Mouse (Mus musculus) layer of hippocampus, adult 9-10 months (tissue): Measurements from ENCODE around the gene Gpsm2.

Experiments used
- DNase-seq: peaks from one replicate; pipeline ENCODE4 v3.0.0; 2022; ENCODE audit warnings: low spot score

Gene Gpsm2

DNA sequence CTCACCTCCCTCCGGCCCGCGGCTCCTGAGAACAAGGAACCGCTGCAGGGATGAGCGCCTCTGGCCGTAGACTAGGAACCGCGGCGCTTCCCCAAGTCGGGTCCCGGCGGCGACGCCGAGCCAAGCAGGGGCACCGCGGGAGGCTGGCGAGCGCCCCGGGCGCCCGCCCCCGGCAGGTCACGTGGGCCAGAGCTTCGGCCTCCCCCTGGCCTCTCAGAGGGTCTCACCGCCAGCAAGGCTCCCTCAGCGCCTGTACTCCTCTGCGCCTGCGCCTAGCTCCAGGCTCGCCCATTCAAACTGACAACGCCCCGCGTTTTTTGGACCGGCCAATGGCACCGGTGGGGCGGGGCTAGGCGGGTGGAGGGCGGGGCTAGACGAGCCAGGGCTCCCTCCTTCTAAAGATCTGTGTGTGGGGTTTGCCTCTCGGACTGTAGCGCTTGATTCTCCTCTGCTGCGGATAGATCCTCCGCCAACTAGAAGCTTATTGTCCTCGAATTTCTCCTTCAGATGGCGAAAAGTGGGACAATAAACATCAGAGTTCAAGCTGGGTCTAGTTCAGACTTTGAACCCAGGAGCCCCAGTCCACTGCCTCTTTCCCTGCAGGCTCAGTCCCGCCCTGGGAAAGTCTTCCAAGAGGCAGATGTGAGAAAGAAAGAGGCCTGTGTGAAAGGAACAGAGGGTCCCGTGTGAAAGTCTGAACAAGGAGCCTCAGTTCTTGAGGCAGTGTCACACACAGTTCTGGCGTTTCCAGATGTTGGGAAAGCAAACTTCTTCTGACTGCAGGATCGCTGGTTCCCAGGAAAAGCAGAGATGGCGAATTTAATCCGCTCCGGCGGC, at the start of gene Gpsm2:
Gene Gpsm2 (minus strand): TSS at position 274 of the 837 bp plus-strand sequence.
- DNase-seq, result peak; percentile 82

DNA sequence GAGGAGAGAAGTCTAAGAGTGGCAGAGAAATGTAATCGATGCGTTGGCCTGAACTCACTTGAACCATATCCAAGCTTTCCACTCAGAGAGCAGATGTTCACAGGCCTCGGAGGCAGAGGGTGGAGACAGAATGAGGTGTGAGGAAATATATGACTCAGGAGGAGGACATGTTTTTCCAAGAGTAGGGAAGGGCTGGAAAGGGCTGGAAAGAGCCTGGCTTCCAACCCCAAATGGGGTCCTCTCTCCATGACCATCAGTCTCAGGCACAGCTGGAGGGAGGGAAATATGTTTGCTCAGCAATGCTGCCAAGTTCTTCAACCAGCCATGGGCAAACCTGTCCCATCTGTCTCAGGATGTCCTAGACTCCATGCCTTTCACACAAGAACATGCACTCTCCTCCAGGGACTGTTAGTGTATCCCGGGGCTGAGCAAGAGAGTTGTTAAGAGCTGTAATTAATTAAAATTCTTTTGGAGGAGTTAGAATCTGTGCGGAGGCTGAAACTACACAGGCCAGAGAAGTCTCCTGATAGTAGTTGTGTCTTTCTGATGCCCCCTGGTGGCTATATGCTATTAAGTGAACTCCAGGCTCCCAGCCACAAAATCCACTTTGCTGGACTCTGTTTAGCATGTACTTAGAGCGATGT, 48.7 kb upstream of the Gpsm2 start:
- DNase-seq, result peak; percentile 90

DNA sequence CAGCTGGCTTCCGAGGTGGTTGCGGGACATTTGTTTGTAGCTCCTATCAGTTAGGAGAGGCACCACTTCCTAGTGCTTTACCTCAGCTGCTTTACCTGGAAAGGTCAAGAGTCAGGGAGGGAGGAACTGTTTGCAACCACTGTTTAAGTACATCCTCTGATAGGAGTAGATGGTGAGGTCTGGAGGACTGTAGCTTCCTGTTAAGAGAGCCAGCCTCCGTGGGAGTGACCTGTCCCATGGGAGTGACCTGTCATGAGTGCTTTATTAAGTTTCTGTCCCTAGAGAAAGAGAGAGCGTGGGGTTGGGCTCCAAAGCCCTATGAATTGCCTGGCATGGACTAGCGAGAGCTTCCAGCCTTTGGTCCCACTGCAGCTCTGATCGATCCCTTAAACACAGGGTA, 47.4 kb upstream of the Gpsm2 start:
- no peak for DNase-seq

DNA sequence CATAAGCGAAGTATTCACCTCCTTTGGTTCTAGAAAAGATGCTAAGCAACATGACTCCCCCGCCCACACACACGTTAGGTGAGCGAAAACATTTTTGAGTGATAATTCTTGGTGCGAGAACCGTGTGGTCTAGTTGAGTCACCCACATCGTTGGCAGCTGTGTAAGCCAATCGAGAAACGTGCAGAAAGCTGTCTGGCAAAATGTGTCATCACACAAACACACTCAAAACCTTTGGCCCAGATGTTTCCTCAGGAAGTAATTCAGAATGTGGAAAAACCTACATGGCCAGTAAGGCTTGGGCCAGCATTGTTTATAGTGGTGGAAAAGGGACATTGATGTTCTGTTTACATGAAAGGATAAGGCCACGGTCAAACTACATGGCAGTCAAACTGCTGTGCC, 45.3 kb upstream of the Gpsm2 start:
- DNase-seq, result no peak

DNA sequence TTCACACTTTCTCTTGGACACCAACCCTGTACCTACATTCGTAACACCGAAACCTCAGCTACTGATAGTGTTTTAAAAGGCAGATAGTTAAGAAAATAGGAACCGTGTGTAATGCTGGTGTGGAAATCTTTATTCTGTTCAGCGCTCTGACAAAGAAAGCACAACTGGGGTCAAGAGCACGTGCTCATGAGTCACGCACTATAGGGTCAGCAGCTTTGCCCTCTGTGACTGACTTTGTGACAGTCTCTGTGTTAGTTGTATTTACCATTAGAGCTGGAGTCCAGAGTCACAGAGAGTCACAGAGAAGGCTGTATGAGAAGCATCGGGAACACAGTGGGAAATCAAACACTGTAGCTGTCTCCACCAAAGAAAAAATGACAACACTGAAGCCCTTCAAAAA, 44.8 kb upstream of the Gpsm2 start:
- DNase-seq, result no peak

DNA sequence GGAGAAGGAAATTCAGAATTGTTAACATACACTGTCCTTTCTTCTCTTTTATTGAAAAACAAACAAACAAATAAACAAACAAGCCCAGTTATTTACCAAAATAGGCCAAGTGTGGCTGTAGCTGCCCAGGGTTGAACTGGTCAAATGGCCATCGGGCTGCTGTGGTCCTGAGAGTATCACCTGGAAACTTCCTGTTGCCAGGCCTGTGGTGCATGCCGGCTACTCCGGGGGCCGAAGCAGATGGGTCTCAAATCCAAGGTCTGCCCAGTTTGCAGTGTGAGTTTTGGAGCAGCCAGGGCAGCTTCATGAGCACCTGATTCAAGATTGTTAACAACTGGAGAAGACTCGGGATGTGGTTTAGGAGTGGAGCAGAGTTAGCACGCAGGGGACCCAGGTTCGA, 43.4 kb upstream of the Gpsm2 start:
- DNase-seq, result no peak

DNA sequence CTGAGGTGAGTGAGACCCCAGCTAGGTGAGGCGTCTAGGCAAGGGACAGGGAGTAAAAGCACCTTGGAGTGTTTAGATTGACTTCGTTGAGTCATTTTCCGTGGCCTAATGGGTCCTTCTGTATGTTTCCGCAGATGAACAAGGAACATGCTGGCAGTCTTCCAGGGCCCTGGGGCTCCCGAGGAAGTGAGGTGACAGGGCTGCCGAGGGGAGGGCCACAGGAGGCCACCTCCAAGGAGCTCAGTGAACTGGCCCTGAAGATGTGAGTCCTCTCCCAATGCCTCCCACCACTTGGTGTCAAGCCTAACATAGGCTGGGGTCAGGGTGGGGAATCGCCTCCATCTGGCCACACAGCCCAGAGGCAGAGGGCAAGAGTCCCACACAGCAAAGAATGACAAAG, 42.9 kb upstream of the Gpsm2 start:
- DNase-seq, result no peak

DNA sequence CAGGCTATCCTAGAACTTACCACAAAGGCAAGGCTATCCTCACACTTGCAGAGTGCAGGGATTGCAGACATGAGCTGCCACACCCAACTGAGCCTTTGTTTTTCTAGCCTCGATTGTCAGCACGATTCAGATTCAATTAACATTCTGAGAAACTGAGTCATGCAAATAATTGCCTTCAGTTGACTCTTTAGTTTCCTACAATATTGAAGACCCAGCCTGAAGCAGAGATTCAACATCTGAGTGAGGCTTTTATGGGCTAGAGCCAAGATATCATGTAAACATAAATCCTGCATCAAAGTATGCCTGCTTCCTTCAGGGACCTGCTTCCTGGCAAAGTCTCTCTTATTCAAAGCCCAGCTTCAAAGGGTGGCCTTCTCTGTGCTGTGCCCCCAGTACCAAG, 41.6 kb upstream of the Gpsm2 start:
- DNase-seq, result no peak

DNA sequence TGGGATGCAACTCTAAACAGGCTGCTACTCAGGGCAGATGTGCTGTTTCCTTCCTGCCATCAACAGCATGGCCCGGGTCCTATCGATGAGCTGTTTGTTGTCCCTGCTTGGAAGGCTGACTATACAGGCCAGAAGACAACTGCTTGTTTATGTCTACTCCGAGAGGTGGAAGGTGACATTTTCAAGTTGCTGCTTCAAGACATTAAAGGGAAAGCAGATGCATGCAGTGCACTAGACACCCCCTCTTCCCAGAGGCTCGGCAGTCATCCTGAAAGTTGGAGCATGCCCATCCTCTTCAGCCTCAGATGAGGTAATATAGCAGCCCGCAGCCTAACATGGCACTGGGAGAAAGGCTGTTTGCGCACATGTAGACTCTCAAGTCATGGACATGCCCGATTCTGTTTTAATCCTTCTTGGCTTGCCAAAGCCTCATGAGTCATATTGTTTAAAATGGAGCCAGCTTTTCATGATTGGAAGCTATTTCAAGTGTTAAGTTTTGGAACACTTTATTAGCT, 40.5 kb upstream of the Gpsm2 start:
- DNase-seq, result peak; percentile 41

DNA sequence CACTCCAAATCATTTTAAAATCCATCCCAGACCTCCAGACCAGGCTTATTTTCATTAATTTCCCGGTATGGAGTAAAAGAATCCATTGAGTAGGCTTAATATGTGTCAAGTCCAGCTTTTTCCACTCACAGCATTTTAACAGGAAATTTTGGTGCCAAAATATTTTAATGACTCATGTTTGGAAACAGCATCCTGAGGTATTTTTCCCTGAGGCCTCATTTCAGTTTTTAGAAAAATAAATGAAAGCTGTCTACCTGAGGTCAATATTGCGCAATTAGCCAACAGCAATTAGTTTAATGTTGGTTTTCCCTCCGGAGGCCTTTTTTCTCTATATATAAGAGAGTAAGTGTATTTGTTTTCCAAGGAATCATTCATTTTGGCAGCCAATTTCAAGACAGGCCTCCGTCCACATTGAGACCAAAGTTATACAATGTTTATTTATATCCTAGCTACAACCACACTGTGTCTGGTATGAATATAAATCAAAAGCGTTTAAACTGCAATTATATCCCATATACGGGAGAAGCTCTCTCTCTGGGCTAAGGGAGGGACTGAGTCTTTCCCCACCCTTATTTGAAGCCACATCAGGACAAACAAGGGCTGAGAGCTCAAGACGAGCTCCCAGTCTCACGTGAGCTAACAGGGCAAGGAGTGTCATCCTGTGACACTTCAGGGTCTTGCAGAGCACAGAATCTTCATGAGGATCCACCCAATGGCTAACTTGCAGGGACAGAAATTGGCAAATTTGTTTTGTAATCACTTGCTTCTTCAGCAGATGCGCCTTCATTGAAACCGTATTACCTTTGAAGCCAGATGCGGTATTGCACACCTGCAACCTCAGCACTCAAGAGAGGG, 37.7 kb upstream of the Gpsm2 start:
- DNase-seq, result no peak

DNA sequence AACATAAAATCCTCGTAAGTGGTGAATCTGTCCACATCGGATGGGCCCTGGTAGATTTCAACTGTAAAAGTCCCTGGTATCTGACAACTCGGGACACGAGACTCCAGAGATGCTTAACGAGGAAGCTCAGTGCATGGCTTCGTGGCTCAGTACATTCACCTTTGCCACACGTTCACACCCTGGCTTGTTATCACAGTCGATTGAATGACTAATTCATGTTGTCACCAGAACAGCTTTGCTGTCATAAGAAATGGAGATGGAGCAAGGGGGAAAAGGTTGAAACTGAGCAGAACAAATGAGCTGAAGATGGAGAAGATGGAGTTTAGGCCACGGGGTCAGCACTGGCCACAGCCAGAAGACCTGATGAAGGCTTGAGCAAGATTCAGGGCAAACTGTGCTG, 35.5 kb upstream of the Gpsm2 start:
- no peak for DNase-seq

DNA sequence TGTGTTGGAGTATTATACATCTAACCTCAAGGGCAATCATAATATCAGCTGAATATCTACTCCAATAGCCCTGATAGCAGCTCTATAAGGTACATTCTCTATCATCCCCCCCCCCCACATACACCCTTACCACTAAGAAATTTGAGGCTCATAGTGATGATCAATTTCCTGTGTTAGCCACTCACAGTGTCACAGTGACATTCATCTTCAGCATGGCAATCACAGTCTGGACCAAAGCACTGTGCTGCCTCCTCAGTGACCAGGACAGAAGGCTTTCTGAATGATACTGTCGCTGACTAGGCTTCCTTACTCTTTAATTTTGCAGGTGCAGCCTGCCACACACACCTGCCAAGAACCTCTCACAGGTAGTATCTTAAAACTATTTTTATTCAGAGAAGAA, 34.0 kb upstream of the Gpsm2 start:
- no peak for DNase-seq

DNA sequence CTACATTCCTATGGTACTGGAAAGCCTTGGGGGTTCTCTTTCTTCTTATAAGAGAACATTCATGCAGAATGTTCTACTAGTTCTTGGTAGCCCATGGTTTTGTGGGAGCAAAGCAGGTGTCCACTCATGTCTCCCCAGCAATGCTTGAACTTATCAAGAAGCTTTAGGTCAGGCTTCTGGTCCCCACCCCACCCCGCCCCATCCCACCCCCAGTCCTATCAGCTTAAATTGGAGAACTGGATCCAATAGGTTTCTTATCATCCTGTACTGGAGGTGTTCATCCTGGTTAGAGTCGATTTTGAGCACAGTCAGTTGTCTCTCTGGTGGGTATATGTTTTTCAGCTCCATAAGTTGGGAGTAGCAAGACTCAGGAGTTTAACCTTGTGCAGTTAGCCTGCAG, 33.4 kb upstream of the Gpsm2 start:
- no peak for DNase-seq

DNA sequence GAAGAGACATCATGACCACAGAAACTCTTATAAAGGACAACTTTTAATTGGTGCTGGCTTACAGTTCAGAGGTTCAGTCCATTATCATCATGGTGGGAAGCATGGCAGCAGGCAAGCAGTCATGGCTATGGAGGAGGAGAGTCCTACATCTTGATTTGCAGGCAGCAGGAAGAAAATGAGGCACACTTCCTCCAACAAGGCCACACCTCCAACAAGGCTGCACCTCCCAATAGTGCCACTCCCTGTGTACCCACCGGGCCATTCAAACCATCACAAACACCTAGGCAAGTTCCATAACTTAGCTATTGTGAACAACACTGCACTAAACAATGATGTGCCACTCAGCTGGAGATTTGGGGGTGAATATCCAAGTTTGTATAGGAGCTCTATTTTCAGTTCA, 32.4 kb upstream of the Gpsm2 start:
- DNase-seq, result no peak

DNA sequence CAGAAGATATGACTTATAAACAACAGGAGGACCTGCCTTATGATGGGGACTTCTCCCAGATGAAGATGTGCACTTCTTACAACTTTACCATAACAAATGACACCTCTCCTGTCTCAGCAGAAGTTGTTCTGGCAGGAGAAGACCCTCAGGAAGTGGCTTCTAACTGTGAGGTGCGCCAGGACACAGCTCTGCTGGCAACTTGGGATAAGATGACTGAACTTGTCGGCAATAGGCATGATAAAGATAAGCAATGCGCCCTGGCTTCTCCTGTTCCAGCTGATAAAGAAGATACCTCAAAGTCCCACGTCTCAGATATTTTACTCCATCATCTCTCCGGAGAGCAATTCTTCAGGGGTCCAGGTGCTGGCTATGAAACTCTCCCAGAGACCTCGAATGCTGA, 29.6 kb upstream of the Gpsm2 start:
- no peak for DNase-seq

DNA sequence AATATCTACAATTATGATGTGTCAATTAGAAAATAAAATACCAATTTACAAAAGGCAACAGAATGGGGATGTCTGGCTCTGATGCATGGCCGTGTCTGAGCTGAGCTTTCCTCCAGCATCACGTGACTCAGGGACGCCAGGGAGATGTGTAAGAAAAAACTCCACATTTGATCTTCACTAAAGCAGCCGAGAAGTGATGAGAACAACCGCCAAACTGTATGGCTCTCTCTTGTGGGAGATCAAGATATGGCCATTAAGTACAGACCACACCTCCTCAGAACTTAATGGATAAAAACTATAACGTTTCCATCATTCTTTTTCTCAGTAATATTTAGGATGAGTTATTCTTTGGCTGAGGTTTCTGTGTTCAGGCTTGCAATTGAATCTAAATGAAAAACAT, 29.0 kb upstream of the Gpsm2 start:
- DNase-seq, result no peak

DNA sequence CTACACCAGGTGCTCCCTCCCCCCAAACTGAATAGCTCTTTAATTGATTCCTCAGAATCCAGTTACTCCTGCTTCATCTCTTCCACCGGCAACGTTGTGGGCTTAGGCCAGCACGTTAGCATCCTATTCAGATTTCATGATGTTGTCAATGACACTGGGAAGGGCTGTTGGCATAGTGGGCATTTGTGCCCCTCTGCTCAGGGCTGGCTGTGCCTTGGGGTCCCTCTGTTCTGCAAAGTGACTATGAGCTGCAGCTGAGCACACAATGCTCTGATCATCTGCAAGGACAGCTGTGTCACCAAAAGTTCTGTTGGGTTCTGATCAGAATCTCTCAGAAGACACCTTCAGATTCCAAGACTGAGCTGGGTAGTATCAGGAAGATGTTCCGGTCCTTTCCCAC, 22.0 kb upstream of the Gpsm2 start:
- no peak for DNase-seq

DNA sequence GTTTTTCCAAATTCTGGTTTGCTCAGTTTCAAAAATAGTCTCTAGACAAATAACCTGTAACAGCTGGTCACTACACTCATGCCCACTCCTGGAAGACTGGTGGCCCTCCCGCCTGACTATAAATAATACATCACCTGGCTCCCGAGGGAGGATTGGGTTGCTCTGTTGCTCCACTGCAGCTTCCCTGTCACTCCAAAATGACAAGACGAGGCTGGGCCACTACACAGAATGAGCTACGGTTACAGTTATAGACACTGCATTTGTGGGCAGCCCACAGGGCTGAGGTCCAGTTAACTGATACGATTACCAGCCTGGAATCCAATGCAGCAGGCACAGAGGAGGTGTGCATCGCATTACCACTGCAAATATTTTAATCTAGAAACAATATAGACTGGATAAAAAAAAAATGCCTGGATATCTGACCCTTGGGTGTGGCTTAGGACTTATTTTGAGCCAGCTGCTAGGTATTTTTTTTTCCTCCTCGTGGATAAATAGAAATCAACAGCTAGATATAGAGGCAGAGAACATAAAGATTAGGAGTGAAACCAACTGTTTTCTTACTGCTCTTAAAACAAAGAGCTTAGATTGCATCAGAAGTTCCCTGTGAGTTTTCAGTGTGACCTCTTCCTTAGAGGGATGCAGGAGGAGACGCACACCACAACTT, 17.1 kb upstream of the Gpsm2 start, which contains the start of gene Aknad1:
Gene Aknad1 (plus strand): TSS at position 614 of the 664 bp plus-strand sequence.
- no peak for DNase-seq

DNA sequence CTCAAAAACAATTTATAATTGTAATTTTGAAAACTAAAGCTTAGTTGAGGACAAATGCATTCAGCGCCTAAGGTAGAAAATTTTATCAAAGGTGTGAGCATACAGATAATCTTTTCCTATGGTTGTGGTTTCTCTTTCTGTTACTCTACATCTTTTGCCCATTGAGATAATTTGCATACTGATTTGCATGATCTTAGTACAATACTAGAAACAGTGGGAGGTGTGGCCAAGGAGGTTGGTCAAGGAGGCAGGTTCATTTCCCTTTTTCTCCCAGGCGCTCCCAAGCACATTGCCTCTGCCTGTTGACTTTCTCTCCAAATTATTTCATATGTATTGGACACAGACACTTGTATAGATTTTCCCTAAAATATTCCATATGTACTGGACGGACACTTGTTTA, 15.7 kb upstream of the Gpsm2 start:
- no peak for DNase-seq

DNA sequence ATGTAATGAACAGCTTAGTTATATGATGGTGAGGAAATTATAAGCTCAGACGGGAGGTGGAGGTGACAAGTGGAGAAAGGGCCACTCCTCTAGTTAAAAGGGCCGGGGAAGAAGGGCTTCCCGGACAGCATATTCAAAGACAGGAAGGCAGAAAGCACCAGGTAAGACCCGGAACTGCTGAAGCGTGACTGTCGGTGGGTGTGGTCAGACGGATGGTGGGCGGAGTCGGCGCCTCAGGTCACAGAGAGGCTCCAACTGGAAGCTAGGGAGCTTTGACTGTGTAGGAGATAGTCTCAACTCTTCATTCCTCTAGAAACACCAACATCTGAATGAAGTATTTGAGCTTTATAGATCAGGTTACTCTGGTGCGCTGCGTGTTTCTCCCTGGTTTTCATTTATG, 8.2 kb upstream of the Gpsm2 start:
- no peak for DNase-seq

DNA sequence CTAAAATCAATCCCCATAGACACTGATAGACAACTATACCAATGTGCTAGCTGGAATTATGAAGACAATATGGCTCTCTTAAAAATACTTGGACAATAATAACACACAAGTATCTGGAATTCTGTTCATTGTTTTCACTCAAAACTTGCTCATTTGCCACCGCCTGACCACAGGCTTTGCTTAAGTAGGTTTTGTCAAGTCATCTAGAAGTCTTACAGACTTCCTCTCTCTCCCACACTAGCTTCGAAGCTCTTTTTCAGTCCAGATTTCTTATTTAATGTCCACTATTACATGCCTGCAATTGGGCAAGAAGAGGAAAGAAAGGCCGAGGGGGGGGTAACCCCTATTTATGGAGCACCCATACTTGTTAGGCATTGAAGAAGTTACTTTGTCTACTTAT, 5.7 kb upstream of the Gpsm2 start:
- DNase-seq, result no peak

DNA sequence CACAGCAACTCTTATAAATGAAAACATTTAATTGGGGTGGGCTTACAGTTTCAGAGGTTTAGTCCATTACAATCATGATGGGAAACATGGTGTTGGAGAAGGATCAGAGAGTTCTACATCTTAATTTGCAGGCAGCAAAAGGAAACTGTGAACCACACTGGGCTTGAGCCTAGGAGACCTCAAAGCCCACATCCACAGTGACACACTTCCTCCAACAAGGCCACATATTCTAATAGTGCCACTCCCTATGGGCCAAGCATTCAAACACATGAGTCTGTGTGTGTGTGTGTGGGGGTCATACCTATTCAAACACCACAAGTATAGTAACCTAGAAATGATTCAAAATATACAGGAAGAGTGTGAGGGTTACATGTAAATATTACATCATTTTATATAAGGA, 5.2 kb upstream of the Gpsm2 start:
- no peak for DNase-seq
